Mouse (Mus musculus) adrenal gland, postnatal 4 days (tissue): ENCODE results near the gene Patj. TPM values are rescaled to one million over a fixed set of nuclear protein-coding genes. Genes with fewer than 3 reads are reported as not detected.

Experiments
- DNase-seq, 2 experiments: peaks; one replicate each; pipeline ENCODE4 v3.0.0; 2021 to 2022; ENCODE audit warnings: low spot score in 2 of 2, mixed read lengths in 2 of 2
- total RNA-seq, 2 experiments: library from RNA; stranded (reverse); gene quantifications; 2 replicates each; pipeline ENCODE4 v1.2.3; 2021

Gene Patj
- total RNA-seq, 2 experiments from 2014 or later: 10.5 to 15.9 TPM

GRCm38 (mm10) chr4:98444437-98445139 lies 49.0 kb downstream of the Patj start:
- DNase-seq: peak in 1 of 2 experiments; percentile 10

- no peak for DNase-seq
Observed at GRCm38 (mm10) chr4:98449564-98450263, 54.1 kb downstream of the Patj start.

DNA sequence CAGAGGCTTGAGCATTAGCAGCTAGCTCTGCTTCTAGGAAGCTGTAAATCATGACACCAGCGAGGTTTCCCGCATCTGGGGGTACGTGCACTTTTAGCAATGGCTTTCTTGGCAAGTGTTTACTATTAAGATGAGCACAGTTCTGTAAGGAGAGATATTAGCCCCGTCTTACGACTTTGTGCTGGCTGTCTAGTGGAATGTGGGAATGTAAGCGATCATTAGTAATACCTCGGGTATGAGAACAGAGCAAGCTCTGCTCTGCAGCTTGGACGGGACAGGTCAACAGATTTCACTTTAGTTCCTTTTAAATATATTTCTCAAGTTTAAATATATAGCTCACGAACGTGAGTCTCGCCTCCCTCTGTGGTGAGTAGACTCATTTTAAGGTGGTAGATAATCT lies 54.7 kb downstream of the Patj start:
- DNase-seq: no peak

DNA sequence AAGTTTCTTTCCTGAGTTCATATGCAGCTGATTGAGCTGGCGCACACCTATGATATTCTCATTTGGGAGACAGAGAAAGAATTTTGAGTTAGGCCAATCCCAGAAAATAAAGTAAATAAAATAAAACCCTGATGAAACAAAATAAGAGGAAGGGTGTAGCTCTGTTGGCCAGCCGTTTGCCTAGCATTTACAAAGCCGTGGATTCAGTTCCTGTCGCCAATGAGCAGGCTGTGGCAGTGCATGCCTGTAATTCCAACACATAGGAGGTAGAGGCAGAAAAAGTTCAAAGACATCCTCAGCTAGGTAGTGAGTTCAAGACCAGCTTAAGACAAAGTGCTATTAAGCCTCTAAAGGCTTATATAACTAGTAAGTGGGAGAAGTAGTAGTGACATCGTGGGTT lies 55.2 kb downstream of the Patj start:
- DNase-seq: no peak

DNA sequence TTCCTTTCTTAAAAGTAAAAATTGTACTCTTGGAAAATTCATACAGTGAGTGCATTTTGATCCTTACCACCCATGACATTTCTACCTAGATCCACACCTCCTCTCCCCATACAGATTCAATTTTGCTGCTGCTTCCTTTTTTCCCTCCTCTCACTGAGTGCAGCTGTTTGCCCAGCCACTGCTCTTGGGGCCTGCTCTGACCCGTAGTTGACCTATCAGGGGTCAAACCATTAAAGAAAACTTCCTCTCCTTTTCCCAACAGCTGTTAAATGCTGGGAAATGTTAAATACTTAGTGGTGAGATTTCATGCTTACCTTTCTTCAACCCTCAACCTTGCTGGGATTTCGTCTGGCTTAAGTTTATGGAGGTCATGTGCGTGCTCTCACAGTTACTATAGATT lies 55.7 kb downstream of the Patj start:
- no peak for DNase-seq

- no peak for DNase-seq
Observed at GRCm38 (mm10) chr4:98452725-98453124, 57.1 kb downstream of the Patj start.

DNA sequence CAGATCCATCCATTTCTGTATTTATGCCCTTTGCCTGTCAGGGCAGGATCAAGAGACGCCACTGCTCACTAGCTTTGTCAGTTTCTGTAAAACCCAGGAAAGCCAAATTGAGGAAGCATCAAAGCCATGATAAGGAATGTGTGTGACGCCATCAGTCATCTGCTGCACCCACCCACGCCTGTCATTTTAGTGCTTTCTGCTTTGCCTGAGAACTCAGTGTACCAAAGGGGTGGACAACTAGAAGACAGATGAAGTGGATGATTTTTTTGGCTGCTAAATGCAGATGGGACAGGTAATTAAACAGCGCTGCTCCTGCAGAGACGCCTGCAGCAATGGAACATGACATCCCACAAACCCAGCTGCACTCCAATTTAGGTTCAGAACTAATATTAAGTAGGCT lies 57.6 kb downstream of the Patj start:
- no peak for DNase-seq

DNA sequence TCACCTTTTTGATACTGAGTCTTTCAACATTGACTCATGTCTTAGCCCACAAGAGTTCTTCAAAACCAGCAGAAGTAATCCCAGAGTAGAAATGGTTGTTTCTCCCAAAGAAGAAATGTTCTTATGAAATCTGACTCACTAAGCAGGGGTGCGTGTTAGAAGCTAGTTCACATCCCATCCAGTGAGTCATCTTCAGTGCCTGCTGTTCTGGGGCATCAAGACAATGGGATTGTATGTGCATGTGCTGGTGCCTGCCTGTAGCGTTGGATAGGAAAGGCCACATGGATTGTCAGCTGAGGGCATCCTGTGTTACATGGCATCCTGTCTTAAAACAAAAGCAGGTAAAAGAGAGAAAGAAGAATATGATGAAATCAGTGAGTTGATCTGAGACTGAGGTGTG lies 59.8 kb downstream of the Patj start:
- DNase-seq: no peak

DNA sequence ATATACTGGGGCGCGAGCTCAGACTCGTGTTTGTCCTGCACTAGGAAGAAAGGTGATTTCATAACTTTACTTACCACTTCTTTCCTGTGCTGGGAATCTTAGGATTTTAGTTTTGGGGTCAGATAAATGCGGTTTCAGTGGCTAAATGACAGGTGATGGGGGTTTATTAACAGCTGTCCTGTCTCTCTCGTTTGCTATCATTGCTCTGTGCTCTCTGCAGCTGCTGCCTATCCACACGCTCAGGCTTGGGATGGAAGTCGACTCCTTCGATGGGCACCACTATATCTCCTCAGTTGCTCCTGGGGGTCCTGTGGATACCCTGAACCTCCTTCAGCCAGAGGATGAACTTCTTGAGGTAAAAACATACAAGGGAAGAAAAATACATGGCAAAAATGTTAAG lies 60.3 kb downstream of the Patj start:
- DNase-seq: no peak

- DNase-seq: no peak
Observed at GRCm38 (mm10) chr4:98461804-98462341, 66.3 kb downstream of the Patj start.

DNA sequence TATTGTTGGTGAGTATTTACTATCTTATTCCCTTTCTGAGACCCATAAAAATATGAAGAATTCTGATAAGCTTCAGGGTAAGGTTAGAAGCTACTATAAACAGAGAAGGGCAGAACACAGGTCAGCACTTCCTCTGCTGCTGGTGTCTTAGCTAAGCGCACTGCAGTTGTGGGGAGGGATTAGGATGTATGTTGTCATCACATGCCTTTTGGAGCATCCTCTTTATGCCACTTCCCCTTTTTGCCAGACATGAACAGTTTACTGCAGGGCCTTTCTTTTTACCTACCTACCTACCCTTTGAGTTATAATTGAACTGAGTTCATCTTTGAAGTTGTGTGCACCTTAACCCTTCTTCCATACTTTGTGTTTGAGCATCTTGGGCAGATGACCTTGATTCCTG lies 69.9 kb downstream of the Patj start:
- no peak for DNase-seq

GRCm38 (mm10) chr4:98465886-98466285 lies 70.3 kb downstream of the Patj start:
- DNase-seq: no peak

- DNase-seq: no peak
Observed at GRCm38 (mm10) chr4:98471376-98471775, 75.8 kb downstream of the Patj start.

DNA sequence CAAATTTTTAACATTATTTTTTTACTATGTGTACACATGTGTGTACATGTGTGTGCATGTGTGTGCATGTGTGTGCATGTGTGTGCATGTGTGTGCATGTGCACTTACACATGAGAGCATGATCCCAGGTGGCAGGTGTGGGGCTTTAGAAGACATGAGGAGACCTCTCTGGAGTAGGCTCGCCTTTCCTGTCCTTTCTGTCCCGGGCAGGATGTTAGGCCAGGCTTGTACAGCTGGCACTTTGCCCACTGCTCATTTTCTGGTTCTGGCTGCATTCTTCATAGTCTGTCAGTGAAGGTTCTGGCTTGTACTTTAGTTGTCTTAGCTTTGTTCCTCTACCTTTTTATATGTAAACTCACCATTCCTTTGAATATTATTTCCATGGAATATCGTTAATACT lies 77.9 kb downstream of the Patj start:
- DNase-seq: no peak

DNA sequence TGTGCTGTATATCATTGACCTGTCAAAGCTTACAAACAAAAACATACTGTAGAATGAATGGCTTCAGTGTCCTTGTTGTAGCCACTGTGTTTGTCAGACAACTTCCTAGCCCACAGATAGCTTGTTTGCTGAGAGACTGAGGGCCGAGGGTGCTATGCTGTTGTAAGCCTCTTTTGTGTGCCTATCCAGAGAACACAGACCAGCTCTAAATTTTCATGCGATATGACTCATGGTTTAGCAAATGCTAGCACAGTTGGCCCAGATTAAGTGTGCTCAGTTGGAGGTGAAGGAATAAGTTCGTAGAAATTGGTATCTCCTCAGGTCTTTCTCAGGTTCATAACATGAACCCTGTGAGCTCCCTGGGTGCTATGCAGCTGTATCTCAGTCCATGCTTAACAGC lies 82.4 kb downstream of the Patj start:
- DNase-seq: no peak

DNA sequence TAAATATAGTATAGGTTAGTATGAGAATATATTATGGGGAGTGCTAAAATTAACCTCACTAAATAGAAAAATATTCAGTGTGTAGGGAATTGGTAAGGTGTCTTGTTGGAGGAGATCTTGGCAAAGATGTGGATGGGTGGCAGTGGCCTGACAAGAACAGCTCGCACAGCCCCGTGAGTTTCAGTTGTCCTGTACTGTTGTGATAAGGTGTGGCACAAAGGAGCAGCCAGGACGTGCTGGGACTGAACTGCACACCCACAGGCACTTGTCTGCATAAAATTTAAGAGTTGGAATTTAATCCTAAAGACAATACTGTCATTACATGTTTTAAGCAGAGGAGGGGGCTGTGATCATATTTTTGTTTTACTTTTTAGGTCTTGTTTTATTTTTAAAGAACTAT lies 90.9 kb downstream of the Patj start:
- DNase-seq: no peak

GRCm38 (mm10) chr4:98486901-98487300 lies 91.3 kb downstream of the Patj start:
- DNase-seq: no peak

DNA sequence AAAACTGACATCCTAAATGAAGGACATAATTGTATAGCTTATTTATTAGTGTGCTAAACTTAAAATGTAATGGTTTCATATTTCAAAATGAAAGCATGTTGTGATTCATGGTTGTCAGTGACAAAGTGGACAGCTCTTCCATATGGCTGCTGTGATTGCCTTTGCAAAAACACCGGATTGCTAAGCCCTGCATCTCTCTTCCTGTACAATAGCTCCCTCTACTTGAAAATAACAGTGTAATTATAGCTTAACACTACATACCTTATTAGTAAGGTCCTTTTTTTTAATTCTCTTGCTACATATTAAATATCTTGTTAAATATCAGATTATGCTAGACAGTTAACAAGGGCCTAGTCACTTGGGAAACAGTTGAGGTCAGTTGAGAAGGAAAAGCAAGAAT lies 93.8 kb downstream of the Patj start:
- DNase-seq: no peak

DNA sequence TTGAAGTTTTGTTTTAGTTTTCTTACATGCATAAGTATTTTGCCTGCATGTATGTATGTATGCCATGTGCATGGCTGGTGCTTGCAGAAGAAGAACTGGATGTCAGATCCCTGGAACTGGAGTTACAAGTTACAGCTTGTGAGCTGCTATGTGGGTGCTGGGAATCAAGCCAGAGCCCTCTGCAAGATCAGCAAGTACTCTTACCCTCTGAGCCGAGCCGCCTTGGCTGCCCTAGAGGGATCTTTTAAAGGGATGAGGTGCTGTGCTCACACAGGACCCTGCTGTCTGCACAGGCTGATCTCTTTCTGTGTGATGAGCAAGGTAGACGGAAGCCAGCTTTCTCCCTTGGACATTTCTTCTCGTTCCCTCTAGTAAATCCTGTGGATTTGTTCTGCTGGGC lies 102.8 kb downstream of the Patj start:
- no peak for DNase-seq

- no peak for DNase-seq
Observed at GRCm38 (mm10) chr4:98500182-98500581, 104.6 kb downstream of the Patj start.

GRCm38 (mm10) chr4:98500875-98501274 lies 105.3 kb downstream of the Patj start:
- DNase-seq: no peak

GRCm38 (mm10) chr4:98504743-98505142 lies 109.2 kb downstream of the Patj start:
- DNase-seq: no peak
